Mouse (Mus musculus): ENCODE measurements at regions not wholly inside any gene's neighbourhood (a gene's known extent, or its start where the extent isn't known, plus 50 kb on each side); places are given as distances from the start of the nearest gene placed in this dataset.

- TF ChIP-seq POLR2A (IDR thresholded peaks at IDR 0.05; ENCODE audit: low read depth, low read length) (no peak), CTCF (IDR thresholded peaks at IDR 0.05; ENCODE audit: extremely low read depth, insufficient read depth, insufficient read length, insufficient replicate concordance) (no peak)
- DNase-seq (ENCODE audit: low read depth in 1 of 2, low spot score in 2 of 2) = no peak
- no peaks in the 10 kb centered on the region for H3K4me1 ChIP-seq (ENCODE audit: control insufficient read depth, insufficient read depth, insufficient read length)
- H3K27me3 ChIP-seq (ENCODE audit: control insufficient read depth, insufficient read depth, low read length) = no peaks in the 10 kb centered on the region
- H3K27ac ChIP-seq (ENCODE audit: insufficient read depth, low read length) = no peak overlapping the region
- WGBS = 78% methylated on average over 5 of the region's 5 CpGs
- no peak overlapping the region for H3K4me3 ChIP-seq (ENCODE audit: extremely low read depth, insufficient read depth, insufficient read length)
- no peaks in the 10 kb centered on the region for H3K36me3 ChIP-seq (ENCODE audit: control insufficient read depth, insufficient read depth, low read length)
Measured at GRCm38 (mm10) chr1:151045334-151045733, 52.1 kb upstream of the Hmcn1 start.

- TF ChIP-seq POLR2A (IDR thresholded peaks at IDR 0.05; ENCODE audit: low read depth, low read length) (no peak), CTCF (IDR thresholded peaks at IDR 0.05; ENCODE audit: extremely low read depth, insufficient read depth, insufficient read length, insufficient replicate concordance) (no peak)
- Histone ChIP-seq H3K4me1 (ENCODE audit: control insufficient read depth, insufficient read depth, insufficient read length) (no peaks in the 10 kb centered on the region), H3K36me3 (ENCODE audit: control insufficient read depth, insufficient read depth, low read length) (no peaks in the 10 kb centered on the region), H3K4me3 (ENCODE audit: extremely low read depth, insufficient read depth, insufficient read length) (no peak overlapping the region), H3K27me3 (ENCODE audit: control insufficient read depth, insufficient read depth, low read length) (no peaks in the 10 kb centered on the region), H3K27ac (ENCODE audit: insufficient read depth, low read length) (no peak overlapping the region)
- WGBS = 89% methylated on average over 7 of the region's 7 CpGs
- no peak for DNase-seq (ENCODE audit: low read depth in 1 of 2, low spot score in 2 of 2)
Measured at GRCm38 (mm10) chr1:151046626-151047025, 53.4 kb upstream of the Hmcn1 start.

GRCm38 (mm10) chr1:151049726-151050506 lies 56.7 kb upstream of the Hmcn1 start:
- WGBS = 87% methylated on average over 19 of the region's 19 CpGs

GRCm38 (mm10) chr1:151050507-151050816 lies 57.2 kb upstream of the Hmcn1 start:
- H3K4me1 ChIP-seq (ENCODE audit: control insufficient read depth, insufficient read depth, insufficient read length) = no peaks in the 10 kb centered on the region
- no peaks in the 10 kb centered on the region for H3K36me3 ChIP-seq (ENCODE audit: control insufficient read depth, insufficient read depth, low read length)
- no peaks in the 10 kb centered on the region for H3K27me3 ChIP-seq (ENCODE audit: control insufficient read depth, insufficient read depth, low read length)
- 95% methylated on average over 3 of the region's 3 CpGs for WGBS
- TF ChIP-seq POLR2A (IDR thresholded peaks at IDR 0.05; ENCODE audit: low read depth, low read length) = no peak
- no peak for TF ChIP-seq CTCF (IDR thresholded peaks at IDR 0.05; ENCODE audit: extremely low read depth, insufficient read depth, insufficient read length, insufficient replicate concordance)
- H3K4me3 ChIP-seq (ENCODE audit: extremely low read depth, insufficient read depth, insufficient read length) = no peak overlapping the region
- DNase-seq (ENCODE audit: low read depth in 1 of 2, low spot score in 2 of 2) = no peak
- no peak overlapping the region for H3K27ac ChIP-seq (ENCODE audit: insufficient read depth, low read length)

More at GRCm38 (mm10) chr1:151049726-151050506, 56.7 kb upstream of the Hmcn1 start:
- H3K27ac ChIP-seq (ENCODE audit: insufficient read depth, low read length) = no peak overlapping the region
- TF ChIP-seq POLR2A (IDR thresholded peaks at IDR 0.05; ENCODE audit: low read depth, low read length) (no peak), CTCF (IDR thresholded peaks at IDR 0.05; ENCODE audit: extremely low read depth, insufficient read depth, insufficient read length, insufficient replicate concordance) (no peak)
- H3K4me3 ChIP-seq (ENCODE audit: extremely low read depth, insufficient read depth, insufficient read length) = no peak overlapping the region
- H3K27me3 ChIP-seq (ENCODE audit: control insufficient read depth, insufficient read depth, low read length) = no peaks in the 10 kb centered on the region
- H3K4me1 ChIP-seq (ENCODE audit: control insufficient read depth, insufficient read depth, insufficient read length) = no peaks in the 10 kb centered on the region
- H3K36me3 ChIP-seq (ENCODE audit: control insufficient read depth, insufficient read depth, low read length) = no peaks in the 10 kb centered on the region
- DNase-seq (ENCODE audit: low read depth in 1 of 2, low spot score in 2 of 2) = no peak

GRCm38 (mm10) chr1:151053268-151053667 lies 60.0 kb upstream of the Hmcn1 start:
- no peak for DNase-seq (ENCODE audit: low read depth in 1 of 2, low spot score in 2 of 2)
- Histone ChIP-seq H3K4me1 (ENCODE audit: control insufficient read depth, insufficient read depth, insufficient read length) (no peaks in the 10 kb centered on the region), H3K27ac (ENCODE audit: insufficient read depth, low read length) (no peak overlapping the region), H3K27me3 (ENCODE audit: control insufficient read depth, insufficient read depth, low read length) (no peaks in the 10 kb centered on the region), H3K36me3 (ENCODE audit: control insufficient read depth, insufficient read depth, low read length) (no peaks in the 10 kb centered on the region), H3K4me3 (ENCODE audit: extremely low read depth, insufficient read depth, insufficient read length) (no peak overlapping the region)
- WGBS = 66% methylated on average over 5 of the region's 5 CpGs
- TF ChIP-seq CTCF (IDR thresholded peaks at IDR 0.05; ENCODE audit: extremely low read depth, insufficient read depth, insufficient read length, insufficient replicate concordance) (no peak), POLR2A (IDR thresholded peaks at IDR 0.05; ENCODE audit: low read depth, low read length) (no peak)

GRCm38 (mm10) chr1:151055396-151055795 lies 62.2 kb upstream of the Hmcn1 start:
- Histone ChIP-seq H3K4me3 (ENCODE audit: extremely low read depth, insufficient read depth, insufficient read length) (no peak overlapping the region), H3K36me3 (ENCODE audit: control insufficient read depth, insufficient read depth, low read length) (no peaks in the 10 kb centered on the region), H3K27ac (ENCODE audit: insufficient read depth, low read length) (no peak overlapping the region), H3K4me1 (ENCODE audit: control insufficient read depth, insufficient read depth, insufficient read length) (no peaks in the 10 kb centered on the region), H3K27me3 (ENCODE audit: control insufficient read depth, insufficient read depth, low read length) (no peaks in the 10 kb centered on the region)
- TF ChIP-seq POLR2A (IDR thresholded peaks at IDR 0.05; ENCODE audit: low read depth, low read length) (no peak), CTCF (IDR thresholded peaks at IDR 0.05; ENCODE audit: extremely low read depth, insufficient read depth, insufficient read length, insufficient replicate concordance) (no peak)
- WGBS = 94% methylated on average over 6 of the region's 6 CpGs
- no peak for DNase-seq (ENCODE audit: low read depth in 1 of 2, low spot score in 2 of 2)

GRCm38 (mm10) chr1:151059546-151060136 lies 66.4 kb upstream of the Hmcn1 start:
- H3K4me3 ChIP-seq (ENCODE audit: extremely low read depth, insufficient read depth, insufficient read length) = no peak overlapping the region
- no peak for DNase-seq (ENCODE audit: low read depth in 1 of 2, low spot score in 2 of 2)
- H3K27me3 ChIP-seq (ENCODE audit: control insufficient read depth, insufficient read depth, low read length) = no peaks in the 10 kb centered on the region
- H3K27ac ChIP-seq (ENCODE audit: insufficient read depth, low read length) = no peak overlapping the region
- no peak for TF ChIP-seq CTCF (IDR thresholded peaks at IDR 0.05; ENCODE audit: extremely low read depth, insufficient read depth, insufficient read length, insufficient replicate concordance)
- TF ChIP-seq POLR2A (IDR thresholded peaks at IDR 0.05; ENCODE audit: low read depth, low read length) = no peak
- no peaks in the 10 kb centered on the region for H3K36me3 ChIP-seq (ENCODE audit: control insufficient read depth, insufficient read depth, low read length)
- H3K4me1 ChIP-seq (ENCODE audit: control insufficient read depth, insufficient read depth, insufficient read length) = no peaks in the 10 kb centered on the region
- WGBS = 88% methylated on average over 4 of the region's 4 CpGs
